Mouse (Mus musculus): Measurements from ENCODE around the gene Slc5a10.

DNA sequence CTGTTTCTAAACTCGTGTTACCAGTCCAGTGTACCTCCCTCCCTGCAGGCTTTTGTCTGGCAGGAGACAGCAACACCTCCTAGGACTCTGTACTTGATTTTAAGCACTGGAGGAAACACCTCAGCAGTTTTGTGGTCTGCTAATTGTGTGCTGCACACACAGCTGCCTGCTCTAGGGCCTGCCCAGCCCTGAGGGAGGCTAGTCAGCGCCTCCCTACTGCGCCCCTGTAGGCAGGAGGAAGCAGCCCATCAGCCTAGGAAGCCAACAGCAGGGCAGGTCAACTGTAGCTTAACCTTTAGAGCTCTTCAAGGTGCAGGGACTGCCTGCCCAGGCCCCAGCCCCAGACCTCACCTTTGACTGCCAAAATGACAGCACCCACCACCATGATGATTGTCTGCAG is 11.7 kb downstream of the Slc5a10 start:
- TF ChIP-seq CTCF (IDR thresholded peaks at IDR 0.05) (no peak), EP300 (IDR thresholded peaks at IDR 0.05) (no peak)

Data from lung, postnatal 0 days (tissue).